Mouse (Mus musculus): ENCODE measurements at regions not wholly inside any gene's neighbourhood (a gene's known extent, or its start where the extent isn't known, plus 50 kb on each side); places are given as distances from the start of the nearest gene placed in this dataset.

DNA sequence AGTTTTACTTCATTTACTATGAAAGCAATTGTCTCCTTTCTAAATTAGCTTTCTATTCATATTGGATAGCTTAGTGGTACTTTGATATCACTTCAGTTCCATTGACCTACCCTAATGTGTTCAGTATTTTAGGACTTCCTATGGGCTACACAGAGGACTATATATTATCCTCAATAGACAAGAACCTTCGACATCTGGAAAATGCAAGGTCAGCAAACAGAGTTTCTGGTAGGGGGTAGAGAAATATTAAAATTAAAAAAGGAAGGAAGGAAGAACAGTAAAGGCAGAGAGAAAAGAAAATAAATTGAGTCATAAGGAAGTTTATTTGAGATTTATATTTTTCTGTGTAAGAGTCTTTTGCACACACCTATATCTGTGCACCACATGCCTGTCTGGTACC, 107.4 kb upstream of the Insig1 start:
- no peak for TF ChIP-seq POLR2A (IDR thresholded peaks at IDR 0.05; ENCODE audit: borderline replicate concordance, control insufficient read depth, low read depth, low read length)
- TF ChIP-seq CTCF (IDR thresholded peaks at IDR 0.05; ENCODE audit: control insufficient read depth, insufficient read depth, low read length), result no peak

Measured in bone marrow, adult 2 months (tissue).